Mouse (Mus musculus): ENCODE measurements around the gene Mosmo. TPM values are rescaled to one million over a fixed set of nuclear protein-coding genes. Genes with fewer than 3 reads are reported as not detected.
A peak's percentile ranks its signal among the peaks of the same experiment; 100 is the strongest.

Mosmo gene
- polyA plus RNA-seq, 1 experiment from 2014 or later: 25.9 TPM

GRCm38 (mm10) chr7:120748478-120748877, 71.1 kb downstream of the Mosmo start:
- CTCF ChIA-PET: interaction anchor here (0.8 to 2.2 kb wide), 5 partner anchors 9 to 79 kb away, joined by 3 to 5 read pairs (median 3); partner anchors contain the start of genes Pdzd9 and Vwa3a
- POLR2A ChIA-PET: no interaction called here
- no peak for DNase-seq (ENCODE audit: low read depth, low spot score)
- H3K27me3 ChIP-seq: no peaks in the 10 kb centered on the region
- no peak for TF ChIP-seq CTCF (IDR thresholded peaks at IDR 0.05)
- ATAC-seq: no peak
- in situ Hi-C loops (cut with MboI; ENCODE audit: low pct_unique_long_range_greater_than_20kb): no loop called here

GRCm38 (mm10) chr7:120751330-120751729, 73.9 kb downstream of the Mosmo start:
- DNase-seq (ENCODE audit: low read depth, low spot score): peak; percentile 12
- in situ Hi-C loops (cut with MboI; ENCODE audit: low pct_unique_long_range_greater_than_20kb): loop anchor here (5.0 to 10.0 kb wide), 3 partner anchors 73 to 163 kb away; partner anchors contain the start of genes Pdzd9 and Polr3e
- no peak for TF ChIP-seq CTCF (IDR thresholded peaks at IDR 0.05)
- ChIA-PET POLR2A (no interaction called here), CTCF (interaction anchor here (0.9 to 1.4 kb wide), 3 partner anchors 13 to 81 kb away, joined by 3 to 4 read pairs (median 3); partner anchors contain the start of gene Pdzd9)
- H3K27me3 ChIP-seq: no peaks in the 10 kb centered on the region
- peak; percentile 38 for ATAC-seq

GRCm38 (mm10) chr7:120751906-120752305, 74.5 kb downstream of the Mosmo start:
- CTCF ChIA-PET: interaction anchor here (0.9 to 1.4 kb wide), 4 partner anchors 14 to 82 kb away, joined by 3 to 4 read pairs (median 3); partner anchors contain the start of gene Pdzd9
- H3K27me3 ChIP-seq: no peaks in the 10 kb centered on the region
- DNase-seq (ENCODE audit: low read depth, low spot score) (peak; percentile 94), ATAC-seq (peak; percentile 57)
- in situ Hi-C loops (cut with MboI; ENCODE audit: low pct_unique_long_range_greater_than_20kb): loop anchor here (5.0 to 10.0 kb wide), 3 partner anchors 73 to 163 kb away; partner anchors contain the start of genes Pdzd9 and Polr3e
- no peak for TF ChIP-seq CTCF (IDR thresholded peaks at IDR 0.05)
- POLR2A ChIA-PET: no interaction called here

DNA sequence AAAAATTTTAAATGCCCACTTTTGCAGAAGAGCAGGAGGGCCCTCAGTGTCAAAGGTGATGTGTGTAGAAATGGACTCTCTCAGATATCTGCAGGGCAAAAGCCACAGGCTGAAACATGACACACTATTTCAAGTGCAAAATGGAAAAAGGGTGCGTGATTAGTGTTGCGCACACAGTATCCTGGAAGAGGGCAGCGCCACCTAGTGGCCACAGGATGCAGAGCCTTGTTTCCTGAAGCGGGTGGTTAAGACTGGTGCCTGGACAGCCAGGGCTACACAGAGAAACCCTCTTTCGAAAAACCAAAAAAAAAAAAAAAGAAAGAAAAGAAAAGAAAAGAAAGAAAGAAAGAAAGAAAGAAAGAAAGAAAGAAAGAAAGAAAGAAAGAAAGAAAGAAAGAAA, 77.3 kb downstream of the Mosmo start:
- CTCF ChIA-PET: interaction anchor here (1.0 to 1.5 kb wide), 4 partner anchors 11 to 85 kb away, joined by 3 to 4 read pairs (median 4); partner anchors contain the start of gene Pdzd9
- DNase-seq (ENCODE audit: low read depth, low spot score): peak; percentile 42
- TF ChIP-seq CTCF (IDR thresholded peaks at IDR 0.05): peak; percentile 87
- POLR2A ChIA-PET: no interaction called here
- peak; percentile 60 for ATAC-seq
- in situ Hi-C loops (cut with MboI; ENCODE audit: low pct_unique_long_range_greater_than_20kb): loop anchor here (5.0 to 10.0 kb wide), 3 partner anchors 70 to 160 kb away; partner anchors contain the start of genes Pdzd9 and Polr3e
- H3K27me3 ChIP-seq: no peaks in the 10 kb centered on the region

GRCm38 (mm10) chr7:120767369-120767768, 90.0 kb downstream of the Mosmo start:
- no peak for DNase-seq (ENCODE audit: low read depth, low spot score)
- no peak for TF ChIP-seq CTCF (IDR thresholded peaks at IDR 0.05)
- ChIA-PET POLR2A (no interaction called here), CTCF (no interaction called here)
- H3K27me3 ChIP-seq: no peaks in the 10 kb centered on the region
- no peak for ATAC-seq
- in situ Hi-C loops (cut with MboI; ENCODE audit: low pct_unique_long_range_greater_than_20kb): no loop called here

DNA sequence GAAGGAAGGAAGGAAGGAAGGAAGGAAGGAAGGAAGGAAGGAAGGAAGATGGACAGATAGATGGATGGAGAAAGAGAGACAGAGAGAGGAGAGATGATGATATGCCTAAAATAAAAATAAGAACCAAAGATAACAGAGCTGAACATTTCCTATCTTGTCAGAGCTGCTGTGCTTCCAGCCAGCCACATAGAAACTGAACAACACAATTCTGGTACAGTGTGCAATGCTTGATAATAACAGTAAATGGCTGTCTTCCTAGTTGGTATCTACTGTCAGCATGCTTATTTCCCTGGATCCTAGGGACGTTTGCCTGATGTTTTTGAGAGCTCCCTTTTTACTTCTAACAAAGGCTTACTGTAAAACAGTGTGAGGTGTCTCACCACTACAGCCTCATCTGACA, 94.0 kb downstream of the Mosmo start:
- peaks cover 2% of the 10 kb centered on the region for H3K27me3 ChIP-seq
- DNase-seq (ENCODE audit: low read depth, low spot score) (no peak), ATAC-seq (no peak)
- TF ChIP-seq CTCF (IDR thresholded peaks at IDR 0.05): no peak
- CTCF ChIA-PET: interaction anchor here (2.2 kb wide), 1 partner anchor 14 kb away, joined by 8 read pairs; no protein-coding TSS in a partner anchor
- POLR2A ChIA-PET: interaction anchor here (0.7 kb wide), 1 partner anchor 235 kb away, joined by 3 read pairs; no protein-coding TSS in a partner anchor
- in situ Hi-C loops (cut with MboI; ENCODE audit: low pct_unique_long_range_greater_than_20kb): no loop called here

GRCm38 (mm10) chr7:120778012-120778411, 100.6 kb downstream of the Mosmo start:
- H3K27me3 ChIP-seq: peaks cover 15% of the 10 kb centered on the region
- POLR2A ChIA-PET: interaction anchor here (0.7 kb wide), 1 partner anchor 111 kb away, joined by 5 read pairs; no protein-coding TSS in a partner anchor
- DNase-seq (ENCODE audit: low read depth, low spot score): no peak

More at GRCm38 (mm10) chr7:120778012-120778411, 100.6 kb downstream of the Mosmo start:
- ATAC-seq: no peak
- TF ChIP-seq CTCF (IDR thresholded peaks at IDR 0.05): no peak
- in situ Hi-C loops (cut with MboI; ENCODE audit: low pct_unique_long_range_greater_than_20kb): no loop called here
- CTCF ChIA-PET: no interaction called here

Other genes with a start within 250 kb of the Mosmo start
- gene Uqcrc2, start 42.4 kb upstream of the Mosmo start, polyA plus RNA-seq (2021): 278 TPM
- 0.30 TPM for gene Pdzd9, start 7.3 kb upstream of the Mosmo start, polyA plus RNA-seq (2021)
- gene Vwa3a, start 61.7 kb downstream of the Mosmo start, polyA plus RNA-seq (2021): 0.06 TPM
- not detected for gene Gm5737, start 134.7 kb downstream of the Mosmo start, polyA plus RNA-seq (2021)
- 21.8 TPM for gene Eef2k, start 165.2 kb downstream of the Mosmo start, polyA plus RNA-seq (2021)
- gene Polr3e, start 240.1 kb downstream of the Mosmo start, polyA plus RNA-seq (2021): 27.2 TPM